Mouse (Mus musculus): ENCODE data around the gene Prkcsh. TPM values are rescaled to one million over a fixed set of nuclear protein-coding genes. Genes with fewer than 3 reads are reported as not detected.

The Prkcsh gene
- polyA plus RNA-seq, 1 experiment from 2014 or later = 102 TPM

- Histone ChIP-seq H3K27me3 (ENCODE audit: control insufficient read depth, insufficient read depth, low read length) (peaks cover 56% of the 10 kb centered on the region), H3K27ac (ENCODE audit: low read length) (no peak overlapping the region), H3K4me2 (ENCODE audit: low read depth, low read length) (peak overlapping the region; percentile 59), H3K9me3 (replicated peaks; ENCODE audit: control insufficient read depth, low read length) (no peaks in the 10 kb centered on the region), H3K36me3 (ENCODE audit: control insufficient read depth, insufficient read depth, low read length) (no peaks in the 10 kb centered on the region), H3K4me1 (ENCODE audit: control insufficient read depth, insufficient read depth, low read length) (peaks cover 18% of the 10 kb centered on the region), H3K4me3 (replicated peaks; ENCODE audit: low read length) (peak overlapping the region; percentile 38), H3K9ac (ENCODE audit: low read length) (peak overlapping the region; percentile 43)
- ATAC-seq (ENCODE audit: insufficient read depth, low FRiP score) = 0 out of 2 replicates have a peak, but pooled peaks have one; percentile 3
- 2% methylated on average over 65 of the region's 67 CpGs for WGBS
These were observed 48.8 kb downstream of the Prkcsh start for GRCm38 (mm10) chr9:22051161-22051957.

DNA sequence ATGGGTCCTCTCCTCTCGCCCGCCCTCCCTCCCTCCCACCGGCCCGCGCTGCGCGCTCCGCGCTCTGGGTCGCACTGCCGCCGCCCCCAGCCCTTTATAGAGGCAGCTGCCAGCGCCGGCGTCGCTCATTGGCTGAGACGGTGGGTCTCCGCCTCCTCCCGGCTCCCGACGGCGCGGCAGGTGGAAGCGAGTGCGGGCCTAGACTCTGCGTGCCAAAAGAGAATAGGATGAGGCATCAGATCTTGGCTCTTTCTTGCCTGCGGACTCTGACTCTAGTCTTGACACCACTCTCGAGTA, 49.3 kb downstream of the Prkcsh start, which contains the start of gene Elavl3:
Gene Elavl3, minus strand, starts transcription at position 66 of the 297 bp plus-strand sequence.
- 2% methylated on average over 28 of the region's 28 CpGs for WGBS
- no peaks in the 10 kb centered on the region for H3K36me3 ChIP-seq (ENCODE audit: control insufficient read depth, insufficient read depth, low read length)
- peak within 1 kb of the TSS; percentile 38 for H3K4me3 ChIP-seq (replicated peaks; ENCODE audit: low read length)
- no peak within 1 kb of the TSS for H3K27ac ChIP-seq (ENCODE audit: low read length)
- ATAC-seq (ENCODE audit: insufficient read depth, low FRiP score) = no peak
- no peaks in the 10 kb centered on the region for H3K9me3 ChIP-seq (replicated peaks; ENCODE audit: control insufficient read depth, low read length)
- H3K4me2 ChIP-seq (ENCODE audit: low read depth, low read length) = peak within 1 kb of the TSS; percentile 59
- peaks cover 18% of the 10 kb centered on the region for H3K4me1 ChIP-seq (ENCODE audit: control insufficient read depth, insufficient read depth, low read length)
- peaks cover 56% of the 10 kb centered on the region for H3K27me3 ChIP-seq (ENCODE audit: control insufficient read depth, insufficient read depth, low read length)
- peak within 1 kb of the TSS; percentile 43 for H3K9ac ChIP-seq (ENCODE audit: low read length)

DNA sequence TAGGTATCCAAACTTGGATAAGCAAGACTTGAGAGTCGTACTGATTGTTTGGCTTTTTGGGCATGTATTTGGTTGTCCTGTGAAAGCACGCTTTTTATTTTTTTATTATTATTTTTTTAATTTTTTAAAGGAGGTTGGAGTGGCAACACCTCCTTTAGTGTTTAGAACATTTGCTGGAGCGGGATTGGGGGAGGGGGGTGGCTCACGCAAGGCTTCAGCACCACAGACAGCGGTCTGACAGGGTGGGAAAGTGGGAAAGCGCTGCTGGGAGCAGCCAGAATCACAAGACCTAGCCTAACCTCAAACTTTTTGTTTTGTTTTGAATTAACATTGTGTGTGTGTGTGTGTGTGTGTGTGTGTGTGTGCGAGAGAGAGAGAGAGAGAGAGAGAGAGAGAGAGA, 51.1 kb downstream of the Prkcsh start:
- WGBS = 24% methylated on average over 7 of the region's 7 CpGs
- H3K4me2 ChIP-seq (ENCODE audit: low read depth, low read length) = no peak overlapping the region
- H3K4me1 ChIP-seq (ENCODE audit: control insufficient read depth, insufficient read depth, low read length) = peaks cover 18% of the 10 kb centered on the region
- ATAC-seq (ENCODE audit: insufficient read depth, low FRiP score) = no peak
- peaks cover 2% of the 10 kb centered on the region; the same call in 1 of the 2 replicates for H3K36me3 ChIP-seq (ENCODE audit: control insufficient read depth, insufficient read depth, low read length)
- no peak overlapping the region for H3K4me3 ChIP-seq (replicated peaks; ENCODE audit: low read length)
- H3K27ac ChIP-seq (ENCODE audit: low read length) = no peak overlapping the region
- no peak overlapping the region for H3K9ac ChIP-seq (ENCODE audit: low read length)
- no peaks in the 10 kb centered on the region for H3K9me3 ChIP-seq (replicated peaks; ENCODE audit: control insufficient read depth, low read length)
- peaks cover 51% of the 10 kb centered on the region for H3K27me3 ChIP-seq (ENCODE audit: control insufficient read depth, insufficient read depth, low read length)

- no peak overlapping the region for H3K27ac ChIP-seq (ENCODE audit: low read length)
- peaks cover 18% of the 10 kb centered on the region for H3K4me1 ChIP-seq (ENCODE audit: control insufficient read depth, insufficient read depth, low read length)
- peak overlapping the region; percentile 29; the same call in 1 of the 2 replicates for H3K4me2 ChIP-seq (ENCODE audit: low read depth, low read length)
- peaks cover 7% of the 10 kb centered on the region for H3K36me3 ChIP-seq (ENCODE audit: control insufficient read depth, insufficient read depth, low read length)
- ATAC-seq (ENCODE audit: insufficient read depth, low FRiP score) = peak; percentile 30; the same call in 1 of the 2 replicates
- no peak overlapping the region for H3K9ac ChIP-seq (ENCODE audit: low read length)
- H3K27me3 ChIP-seq (ENCODE audit: control insufficient read depth, insufficient read depth, low read length) = peaks cover 51% of the 10 kb centered on the region
- no peaks in the 10 kb centered on the region for H3K9me3 ChIP-seq (replicated peaks; ENCODE audit: control insufficient read depth, low read length)
- 3% methylated on average over 32 of the region's 32 CpGs for WGBS
- no peak overlapping the region for H3K4me3 ChIP-seq (replicated peaks; ENCODE audit: low read length)
These were observed 51.9 kb downstream of the Prkcsh start for GRCm38 (mm10) chr9:22054411-22055076.

DNA sequence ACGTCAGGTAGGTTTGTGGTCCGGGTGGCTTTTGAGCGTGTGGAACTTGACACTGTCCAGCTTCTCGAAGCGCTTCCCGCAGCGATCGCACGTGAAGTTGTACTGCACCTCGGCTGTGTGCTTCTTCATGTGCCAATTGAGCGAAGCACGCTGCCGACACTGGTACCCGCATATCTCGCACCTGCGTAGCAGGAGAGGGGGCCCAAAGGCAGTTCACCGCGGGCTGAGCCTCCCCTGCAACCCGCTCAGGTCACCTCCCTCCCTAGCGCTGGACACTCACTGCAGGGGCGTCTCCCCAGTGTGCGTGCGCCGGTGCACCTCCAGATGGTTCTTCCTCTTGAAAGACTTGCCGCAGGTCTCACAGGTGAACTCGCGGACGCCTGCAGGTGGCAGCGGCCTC, 53.1 kb downstream of the Prkcsh start:
- Histone ChIP-seq H3K9ac (ENCODE audit: low read length) (no peak overlapping the region), H3K9me3 (replicated peaks; ENCODE audit: control insufficient read depth, low read length) (no peaks in the 10 kb centered on the region), H3K4me1 (ENCODE audit: control insufficient read depth, insufficient read depth, low read length) (peaks cover 11% of the 10 kb centered on the region), H3K4me2 (ENCODE audit: low read depth, low read length) (no peak overlapping the region), H3K4me3 (replicated peaks; ENCODE audit: low read length) (no peak overlapping the region), H3K27ac (ENCODE audit: low read length) (no peak overlapping the region), H3K27me3 (ENCODE audit: control insufficient read depth, insufficient read depth, low read length) (peaks cover 40% of the 10 kb centered on the region), H3K36me3 (ENCODE audit: control insufficient read depth, insufficient read depth, low read length) (peaks cover 8% of the 10 kb centered on the region)
- 28% methylated on average over 29 of the region's 29 CpGs for WGBS
- no peak for ATAC-seq (ENCODE audit: insufficient read depth, low FRiP score)

DNA sequence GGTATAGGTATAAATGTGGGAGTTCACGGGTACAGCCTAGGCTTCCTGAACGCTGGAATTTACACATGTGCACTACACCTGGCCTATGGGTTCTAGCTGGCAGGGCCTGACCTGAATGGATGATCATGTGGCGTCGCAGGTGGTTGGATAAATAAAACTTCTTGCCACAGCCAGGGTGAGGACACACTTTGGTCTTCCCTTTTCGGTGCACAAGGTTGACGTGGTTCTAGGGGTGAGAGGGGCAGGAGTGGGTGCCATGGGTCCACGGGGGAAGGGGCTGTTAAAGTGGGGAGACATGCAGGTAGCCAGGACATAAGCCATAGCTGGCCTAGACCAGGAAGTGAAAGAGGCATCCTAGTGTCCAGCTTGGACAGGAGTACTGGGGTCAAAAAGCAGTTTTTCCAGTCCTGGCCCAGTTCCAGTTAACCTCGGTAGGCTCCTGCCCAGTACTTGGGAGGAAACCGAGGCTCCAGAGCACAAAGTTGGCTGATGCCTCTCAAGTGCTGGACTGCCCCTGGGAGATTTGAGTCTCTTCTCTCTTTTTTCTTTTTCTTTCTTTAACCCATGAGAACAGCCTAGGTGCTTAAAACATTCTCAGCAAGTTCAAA, 53.8 kb downstream of the Prkcsh start:
- peaks cover 8% of the 10 kb centered on the region for H3K36me3 ChIP-seq (ENCODE audit: control insufficient read depth, insufficient read depth, low read length)
- H3K9ac ChIP-seq (ENCODE audit: low read length) = no peak overlapping the region
- peaks cover 5% of the 10 kb centered on the region; the same call in 1 of the 2 replicates for H3K4me1 ChIP-seq (ENCODE audit: control insufficient read depth, insufficient read depth, low read length)
- no peak overlapping the region for H3K4me3 ChIP-seq (replicated peaks; ENCODE audit: low read length)
- 66% methylated on average over 9 of the region's 9 CpGs for WGBS
- H3K27me3 ChIP-seq (ENCODE audit: control insufficient read depth, insufficient read depth, low read length) = peaks cover 33% of the 10 kb centered on the region
- ATAC-seq (ENCODE audit: insufficient read depth, low FRiP score) = no peak; the same call in 1 of the 2 replicates
- H3K27ac ChIP-seq (ENCODE audit: low read length) = no peak overlapping the region
- H3K9me3 ChIP-seq (replicated peaks; ENCODE audit: control insufficient read depth, low read length) = no peaks in the 10 kb centered on the region
- no peak overlapping the region for H3K4me2 ChIP-seq (ENCODE audit: low read depth, low read length)

DNA sequence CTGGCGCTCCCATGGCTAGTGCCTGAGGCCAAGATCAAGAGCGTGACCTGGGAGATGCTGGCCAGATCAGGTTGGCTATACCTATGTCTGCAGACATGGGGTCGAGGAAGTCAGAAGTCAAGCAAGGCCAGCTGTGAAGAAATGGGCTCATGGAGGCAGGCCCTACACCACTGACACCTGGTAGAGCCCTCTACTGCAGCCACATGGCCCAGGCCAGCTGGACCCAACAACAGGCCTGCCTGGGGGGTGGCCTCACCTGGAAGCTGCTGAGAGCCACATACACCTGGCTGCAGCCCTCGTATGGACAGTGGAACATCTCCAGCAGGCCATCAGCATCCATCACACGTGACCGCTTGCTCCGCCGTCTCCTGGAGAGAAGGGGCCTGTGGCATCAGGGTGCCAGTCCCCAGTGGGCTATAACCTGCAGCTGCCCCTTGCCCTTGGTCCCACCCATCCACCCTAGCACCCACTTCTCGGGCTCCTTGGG, 54.5 kb downstream of the Prkcsh start:
- peaks cover 26% of the 10 kb centered on the region for H3K27me3 ChIP-seq (ENCODE audit: control insufficient read depth, insufficient read depth, low read length)
- no peak overlapping the region for H3K4me3 ChIP-seq (replicated peaks; ENCODE audit: low read length)
- no peak for ATAC-seq (ENCODE audit: insufficient read depth, low FRiP score)
- H3K36me3 ChIP-seq (ENCODE audit: control insufficient read depth, insufficient read depth, low read length) = peaks cover 8% of the 10 kb centered on the region
- no peak overlapping the region for H3K4me2 ChIP-seq (ENCODE audit: low read depth, low read length)
- WGBS = 91% methylated on average over 9 of the region's 9 CpGs
- H3K9ac ChIP-seq (ENCODE audit: low read length) = no peak overlapping the region
- no peak overlapping the region for H3K27ac ChIP-seq (ENCODE audit: low read length)
- no peaks in the 10 kb centered on the region for H3K9me3 ChIP-seq (replicated peaks; ENCODE audit: control insufficient read depth, low read length)
- 0 out of 2 replicates have a peak, but pooled peaks cover 2% of the 10 kb centered on the region for H3K4me1 ChIP-seq (ENCODE audit: control insufficient read depth, insufficient read depth, low read length)

GRCm38 (mm10) chr9:22058011-22058424, 55.4 kb downstream of the Prkcsh start:
- Histone ChIP-seq H3K4me1 (ENCODE audit: control insufficient read depth, insufficient read depth, low read length) (0 out of 2 replicates have a peak, but pooled peaks cover 2% of the 10 kb centered on the region), H3K9ac (ENCODE audit: low read length) (no peak overlapping the region), H3K27ac (ENCODE audit: low read length) (no peak overlapping the region), H3K9me3 (replicated peaks; ENCODE audit: control insufficient read depth, low read length) (no peaks in the 10 kb centered on the region), H3K27me3 (ENCODE audit: control insufficient read depth, insufficient read depth, low read length) (peaks cover 17% of the 10 kb centered on the region), H3K4me2 (ENCODE audit: low read depth, low read length) (no peak overlapping the region), H3K36me3 (ENCODE audit: control insufficient read depth, insufficient read depth, low read length) (peaks cover 8% of the 10 kb centered on the region), H3K4me3 (replicated peaks; ENCODE audit: low read length) (no peak overlapping the region)
- WGBS = 88% methylated on average over 9 of the region's 9 CpGs
- ATAC-seq (ENCODE audit: insufficient read depth, low FRiP score) = no peak

DNA sequence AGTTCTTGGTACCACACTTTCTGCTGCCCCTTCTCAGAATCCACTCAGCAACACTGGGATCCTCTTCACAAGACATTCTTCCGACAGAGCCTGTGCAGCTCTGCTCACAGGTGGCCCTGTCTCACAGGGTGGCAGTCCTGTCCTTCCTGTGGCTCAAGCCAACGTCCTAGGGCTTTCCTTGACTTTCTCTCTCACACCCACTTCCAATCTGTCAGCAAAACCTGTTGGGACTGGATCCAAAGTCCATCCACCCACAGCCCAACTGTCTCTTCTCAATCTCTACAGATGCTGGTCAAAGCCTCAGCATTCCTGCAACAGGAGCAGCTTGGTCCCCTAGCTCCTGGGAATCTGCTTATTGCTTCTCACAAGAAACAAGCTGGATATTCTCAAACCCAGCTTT, 58.7 kb downstream of the Prkcsh start:
- Histone ChIP-seq H3K4me1 (ENCODE audit: control insufficient read depth, insufficient read depth, low read length) (no peaks in the 10 kb centered on the region), H3K9ac (ENCODE audit: low read length) (no peak overlapping the region), H3K4me3 (replicated peaks; ENCODE audit: low read length) (no peak overlapping the region), H3K27ac (ENCODE audit: low read length) (no peak overlapping the region), H3K4me2 (ENCODE audit: low read depth, low read length) (no peak overlapping the region), H3K27me3 (ENCODE audit: control insufficient read depth, insufficient read depth, low read length) (no peaks in the 10 kb centered on the region), H3K9me3 (replicated peaks; ENCODE audit: control insufficient read depth, low read length) (no peaks in the 10 kb centered on the region), H3K36me3 (ENCODE audit: control insufficient read depth, insufficient read depth, low read length) (peaks cover 20% of the 10 kb centered on the region)
- ATAC-seq (ENCODE audit: insufficient read depth, low FRiP score) = no peak
- 73% methylated on average over 2 of the region's 2 CpGs for WGBS
